1 mouse cellular context compared by ENCODE assay signal in genomic region chr16:91645420-91645819, GRCm38 (mm10).
A peak's percentile ranks its signal among the peaks of the same experiment; 100 is the strongest.
TF ChIP-seq lines count a peak whose summit lies in the region.

No protein-coding gene starts in this region.

TF ChIP-seq in ES-E14, 5 proteins besides CTCF, POLR2A, EP300 and RAD21:
- TF ChIP-seq ZNF384 (IDR thresholded peaks at IDR 0.05; ENCODE audit: low read depth, low read length), result peak; percentile 58
